Mouse (Mus musculus): ENCODE results near the gene Srgap3.

DNA sequence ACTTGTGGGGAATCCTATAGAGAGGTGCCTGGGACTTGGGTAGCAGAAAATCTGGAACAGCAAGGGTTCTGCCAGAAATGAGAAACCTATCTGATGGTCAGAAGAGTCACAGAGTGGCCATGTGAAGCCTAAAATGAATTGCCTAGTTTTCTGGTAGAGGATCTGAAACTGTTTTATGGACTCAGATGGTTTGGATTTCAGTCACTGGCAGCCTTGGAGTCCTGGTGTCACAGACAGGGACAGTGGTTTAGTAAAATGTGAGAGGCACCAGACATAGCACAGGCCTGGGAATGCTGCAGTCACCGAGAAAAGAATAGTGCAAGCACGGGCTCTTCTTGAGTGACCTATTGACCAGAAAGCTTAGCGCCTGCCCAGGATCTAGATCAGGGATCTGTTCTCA is 207.4 kb downstream of the Srgap3 start:
- TF ChIP-seq CTCF (IDR thresholded peaks at IDR 0.05; ENCODE audit: borderline replicate concordance, insufficient read depth, low read length) (no peak), POLR2A (IDR thresholded peaks at IDR 0.05; ENCODE audit: low read depth, low read length) (no peak)

Data from embryonic fibroblast, embryonic 13.5 days (primary cell).